Mouse (Mus musculus) erythroid progenitor cell, adult 5-6 weeks (primary cell): ENCODE results near the gene Dhrs4. TPM values are rescaled to one million over a fixed set of nuclear protein-coding genes. Genes with fewer than 3 reads are reported as not detected.
A peak's percentile ranks its signal among the peaks of the same experiment; 100 is the strongest.

Experiments
- ATAC-seq: replicated peaks from 2 replicates; pipeline ENCODE4 v1.8.0; 2016; ENCODE audit warnings: moderate number of reproducible peaks, mild to moderate bottlenecking, moderate TSS enrichment, inconsistent platforms; ENCODE audit not compliant: poor library complexity, low FRiP score, severe bottlenecking
- total RNA-seq, 2 experiments: library from RNA; stranded (forward) in 1 of 2; stranded (reverse) in 1 of 2; fragments of 150-400 nt in 1 of 2; fragments of 186-747, 209-891 nt in 1 of 2; gene quantifications; 2 replicates each; pipeline versions ENCODE4 v1.2.3 to v1.2.4; 2015 to 2017; ENCODE audit warnings: low replicate concordance in 2 of 2

Gene Dhrs4
- total RNA-seq, 2 experiments from 2014 or later = 21.8 to 26.4 TPM

DNA sequence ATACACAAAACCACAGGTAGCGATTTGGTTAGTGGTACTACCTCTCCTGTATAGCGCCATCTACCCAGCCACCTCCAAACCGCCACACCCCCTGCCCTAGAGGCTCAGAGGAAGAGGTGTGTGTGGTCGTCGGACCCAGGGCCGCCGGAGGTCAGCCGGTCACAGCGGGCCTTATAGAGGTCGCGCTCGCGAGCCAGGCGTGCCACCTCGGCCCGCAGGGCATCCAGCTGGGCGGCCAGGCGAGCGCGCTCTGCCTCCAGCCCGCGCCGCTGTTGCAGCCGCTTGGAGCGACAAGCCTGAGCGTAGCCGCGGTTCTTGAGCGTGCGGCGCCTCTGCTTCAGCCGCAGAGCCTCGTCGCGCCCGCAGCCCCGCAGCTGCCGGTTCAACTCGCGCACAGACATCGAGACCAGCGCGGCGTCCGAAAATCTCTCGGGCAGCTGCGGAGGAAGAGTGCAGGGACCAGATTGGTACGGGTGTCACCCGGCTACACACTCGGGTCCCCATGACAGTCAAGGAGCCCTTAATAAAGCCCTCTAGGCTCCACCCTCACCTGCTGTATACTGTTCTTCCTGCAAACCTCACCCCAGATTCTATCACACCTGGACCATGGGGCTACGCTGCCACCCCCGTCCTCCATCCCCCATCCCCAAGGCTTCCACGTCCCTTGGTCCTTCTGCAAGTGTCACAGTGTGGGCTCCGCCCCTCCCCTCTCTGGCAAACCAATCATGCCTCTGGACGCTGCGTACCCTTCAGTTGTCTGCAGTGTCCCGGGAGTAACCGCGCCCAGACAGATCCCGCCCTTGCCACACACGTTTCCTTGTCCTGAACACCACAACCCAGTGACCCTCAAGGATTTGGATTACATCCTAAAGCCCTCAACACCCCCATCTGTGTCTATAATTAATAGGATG is 42.1 kb downstream of the Dhrs4 start:
- ATAC-seq = no peak

DNA sequence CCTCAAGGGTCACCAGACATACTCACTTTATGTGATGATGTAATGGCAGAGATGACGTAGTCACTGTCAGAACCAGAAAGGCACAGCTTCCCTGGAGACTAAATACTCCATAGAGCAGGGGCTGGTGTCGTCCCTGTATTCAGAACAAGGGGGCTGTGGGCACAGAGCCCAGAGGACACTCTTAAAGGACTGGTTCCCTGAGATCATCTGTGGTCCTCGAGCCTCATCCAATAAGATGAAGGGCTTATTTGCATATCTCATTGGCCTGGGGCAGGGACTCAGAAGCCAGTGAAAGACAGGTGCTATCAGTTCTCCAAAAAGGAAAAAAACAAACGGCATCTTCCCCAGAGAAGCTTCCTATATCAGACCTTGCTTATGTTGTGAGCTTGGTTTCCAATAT is 45.5 kb downstream of the Dhrs4 start:
- ATAC-seq = no peak

DNA sequence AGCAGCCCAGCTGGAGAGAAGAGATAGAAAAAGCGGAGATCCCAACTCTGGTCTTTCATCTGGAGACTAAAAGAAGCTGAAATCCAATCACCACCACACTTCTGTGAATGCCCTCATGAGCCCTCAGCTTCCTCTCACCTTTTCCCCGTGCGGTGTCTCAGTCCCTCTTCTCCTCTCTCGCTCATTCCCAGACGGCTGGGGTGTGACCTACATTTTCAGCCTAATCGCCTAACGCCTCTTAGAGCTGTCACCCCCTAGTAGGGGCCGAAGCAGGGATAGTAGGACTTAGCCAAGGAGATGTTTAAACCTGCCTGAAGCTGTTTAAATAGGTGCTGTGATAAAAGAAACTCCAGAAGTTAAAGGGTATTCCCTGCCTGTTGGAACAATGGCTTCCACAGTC is 46.2 kb downstream of the Dhrs4 start, which contains the start of gene Nrl:
TSS of gene Nrl (minus strand) at position 197 of the 400 bp plus-strand sequence.
- no peak for ATAC-seq

DNA sequence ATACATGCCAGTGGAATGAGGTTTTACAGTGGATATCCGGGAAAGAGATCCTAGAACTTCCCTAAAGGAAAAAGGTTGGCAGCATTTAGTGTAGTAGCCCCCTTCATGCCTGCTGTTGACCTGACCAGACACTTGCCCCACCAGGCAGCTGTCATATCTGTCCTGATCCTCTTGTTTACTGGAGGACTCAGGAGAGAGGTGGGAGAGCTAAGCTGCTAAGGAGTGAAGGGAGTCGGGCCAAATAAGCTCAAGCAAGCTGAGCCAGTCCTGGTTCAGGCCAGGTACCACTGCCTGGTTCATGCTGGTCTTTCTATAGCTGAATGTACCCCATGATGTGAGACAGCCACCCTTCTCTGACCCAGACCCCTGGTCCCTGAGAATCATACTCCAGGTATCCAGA is 48.1 kb downstream of the Dhrs4 start:
- ATAC-seq = no peak

DNA sequence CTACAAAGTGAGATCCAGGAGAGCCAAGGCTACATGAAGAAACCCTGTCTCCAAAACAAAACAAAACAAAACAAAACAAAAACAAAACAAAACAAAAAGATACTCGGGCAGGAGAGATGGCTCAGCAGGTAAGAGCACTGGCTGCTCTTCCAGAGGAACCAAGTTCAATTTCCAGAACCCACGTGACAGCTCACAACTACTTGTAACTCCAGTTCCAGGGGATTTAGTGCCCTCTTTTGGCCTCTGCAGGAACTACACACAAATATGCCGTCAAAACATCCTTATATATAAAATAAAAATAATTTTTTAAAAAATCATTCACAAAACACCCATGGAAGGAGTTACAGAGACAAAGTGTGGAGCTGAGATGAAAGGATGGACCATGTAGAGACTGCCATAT is 49.4 kb downstream of the Dhrs4 start:
- ATAC-seq = peak; percentile 75

DNA sequence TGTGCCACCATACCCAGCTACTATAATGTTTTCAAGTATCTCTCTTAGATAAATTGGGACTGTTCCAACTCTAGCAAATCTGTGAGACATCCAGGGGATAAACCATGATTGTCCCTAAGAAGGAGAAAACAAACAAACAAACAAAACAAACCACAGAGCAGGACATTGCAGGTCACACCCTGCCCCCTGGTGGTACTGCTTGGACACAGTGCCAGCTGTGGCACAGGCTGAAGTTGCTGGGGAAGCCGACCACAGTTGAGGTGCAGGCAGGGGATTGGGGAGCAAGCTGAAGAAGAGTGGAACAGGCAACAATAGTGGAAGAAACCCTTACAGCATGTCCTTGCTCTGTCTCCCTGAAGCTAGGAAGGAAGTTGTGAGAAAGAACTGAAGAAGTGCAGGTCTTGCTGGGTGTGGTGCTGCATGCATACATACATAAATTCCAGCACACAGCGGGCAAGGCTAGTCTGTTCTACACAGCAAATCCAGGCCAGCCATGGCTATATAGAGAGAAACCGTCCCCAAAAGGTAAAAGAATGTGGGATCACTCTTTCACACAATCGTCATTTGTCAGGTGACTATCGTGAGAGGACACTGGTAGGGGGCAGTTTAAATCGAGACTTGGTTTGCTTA is 57.7 kb downstream of the Dhrs4 start:
- no peak for ATAC-seq

Other genes with a start within 250 kb of the Dhrs4 start
- gene Carmil3, start 11.9 kb downstream of the Dhrs4 start, total RNA-seq (2015; ENCODE audit: low replicate concordance) = 0.42 TPM in 1 of 2 replicates, not detected in the other
- gene Carmil3, start 11.9 kb downstream of the Dhrs4 start, total RNA-seq (2017; ENCODE audit: low replicate concordance) = 0.13 TPM in 1 of 2 replicates, not detected in the other
- not detected in 2 replicates for gene Cpne6, start 31.7 kb downstream of the Dhrs4 start, total RNA-seq (2015; ENCODE audit: low replicate concordance)
- not detected in 2 replicates for gene Cpne6, start 31.7 kb downstream of the Dhrs4 start, total RNA-seq (2017; ENCODE audit: low replicate concordance)
- 0.84 TPM in 1 of 2 replicates, not detected in the other for gene Nrl, start 46.2 kb downstream of the Dhrs4 start, total RNA-seq (2015; ENCODE audit: low replicate concordance)
- 0.51 and 0.98 TPM in 2 replicates for gene Nrl, start 46.2 kb downstream of the Dhrs4 start, total RNA-seq (2017; ENCODE audit: low replicate concordance)
- 79.3 and 89.7 TPM in 2 replicates for gene Pck2, start 61.5 kb downstream of the Dhrs4 start, total RNA-seq (2015; ENCODE audit: low replicate concordance)
- 112 and 125 TPM in 2 replicates for gene Pck2, start 61.5 kb downstream of the Dhrs4 start, total RNA-seq (2017; ENCODE audit: low replicate concordance)
- gene Dcaf11, start 81.2 kb downstream of the Dhrs4 start, total RNA-seq (2015; ENCODE audit: low replicate concordance) = 31.0 and 44.0 TPM in 2 replicates
- gene Dcaf11, start 81.2 kb downstream of the Dhrs4 start, total RNA-seq (2017; ENCODE audit: low replicate concordance) = 20.2 and 39.3 TPM in 2 replicates
- 6.5 TPM in 1 of 2 replicates, not detected in the other for gene A730061H03Rik, start 81.6 kb downstream of the Dhrs4 start, total RNA-seq (2015; ENCODE audit: low replicate concordance)
- not detected in 2 replicates for gene A730061H03Rik, start 81.6 kb downstream of the Dhrs4 start, total RNA-seq (2017; ENCODE audit: low replicate concordance)
- gene Fitm1, start 96.9 kb downstream of the Dhrs4 start, total RNA-seq (2015; ENCODE audit: low replicate concordance) = not detected in 2 replicates
- gene Fitm1, start 96.9 kb downstream of the Dhrs4 start, total RNA-seq (2017; ENCODE audit: low replicate concordance) = not detected in 2 replicates
- 287 and 391 TPM in 2 replicates for gene Psme1, start 99.4 kb downstream of the Dhrs4 start, total RNA-seq (2015; ENCODE audit: low replicate concordance)
- gene Psme1, start 99.4 kb downstream of the Dhrs4 start, total RNA-seq (2017; ENCODE audit: low replicate concordance) = 37.7 and 64.8 TPM in 2 replicates
- 11.7 and 19.8 TPM in 2 replicates for gene Emc9, start 106.5 kb downstream of the Dhrs4 start, total RNA-seq (2015; ENCODE audit: low replicate concordance)
- gene Emc9, start 106.5 kb downstream of the Dhrs4 start, total RNA-seq (2017; ENCODE audit: low replicate concordance) = 3.3 and 14.8 TPM in 2 replicates
- gene Psme2, start 112.4 kb downstream of the Dhrs4 start, total RNA-seq (2015; ENCODE audit: low replicate concordance) = 112 and 141 TPM in 2 replicates
- 45.1 and 109 TPM in 2 replicates for gene Psme2, start 112.4 kb downstream of the Dhrs4 start, total RNA-seq (2017; ENCODE audit: low replicate concordance)
- gene Rnf31, start 113.0 kb downstream of the Dhrs4 start, total RNA-seq (2015; ENCODE audit: low replicate concordance) = 20.2 and 22.2 TPM in 2 replicates
- 31.8 and 34.7 TPM in 2 replicates for gene Rnf31, start 113.0 kb downstream of the Dhrs4 start, total RNA-seq (2017; ENCODE audit: low replicate concordance)
- gene Irf9, start 124.8 kb downstream of the Dhrs4 start, total RNA-seq (2015; ENCODE audit: low replicate concordance) = 70.8 and 89.0 TPM in 2 replicates
- 87.4 and 106 TPM in 2 replicates for gene Irf9, start 124.8 kb downstream of the Dhrs4 start, total RNA-seq (2017; ENCODE audit: low replicate concordance)
- gene Rec8, start 139.3 kb downstream of the Dhrs4 start, total RNA-seq (2015; ENCODE audit: low replicate concordance) = 6.5 TPM in 1 of 2 replicates, not detected in the other
- 1.4 and 7.7 TPM in 2 replicates for gene Rec8, start 139.3 kb downstream of the Dhrs4 start, total RNA-seq (2017; ENCODE audit: low replicate concordance)
- 29.9 and 46.5 TPM in 2 replicates for gene Ipo4, start 157.2 kb downstream of the Dhrs4 start, total RNA-seq (2015; ENCODE audit: low replicate concordance)
- gene Ipo4, start 157.2 kb downstream of the Dhrs4 start, total RNA-seq (2017; ENCODE audit: low replicate concordance) = 18.1 and 53.9 TPM in 2 replicates
- 12.3 and 17.2 TPM in 2 replicates for gene Gm49378, start 159.1 kb downstream of the Dhrs4 start, total RNA-seq (2015; ENCODE audit: low replicate concordance)
- 3.5 and 7.0 TPM in 2 replicates for gene Gm49378, start 159.1 kb downstream of the Dhrs4 start, total RNA-seq (2017; ENCODE audit: low replicate concordance)
- 39.8 and 58.4 TPM in 2 replicates for gene Tm9sf1, start 165.0 kb downstream of the Dhrs4 start, total RNA-seq (2015; ENCODE audit: low replicate concordance)
- 47.0 and 64.3 TPM in 2 replicates for gene Tm9sf1, start 165.0 kb downstream of the Dhrs4 start, total RNA-seq (2017; ENCODE audit: low replicate concordance)
- 6.5 TPM in 1 of 2 replicates, not detected in the other for gene Tssk4, start 171.4 kb downstream of the Dhrs4 start, total RNA-seq (2015; ENCODE audit: low replicate concordance)
- 1.3 and 2.5 TPM in 2 replicates for gene Tssk4, start 171.4 kb downstream of the Dhrs4 start, total RNA-seq (2017; ENCODE audit: low replicate concordance)
- gene Mdp1, start 181.8 kb downstream of the Dhrs4 start, total RNA-seq (2015; ENCODE audit: low replicate concordance) = 14.3 and 20.5 TPM in 2 replicates
- 2.3 and 14.9 TPM in 2 replicates for gene Mdp1, start 181.8 kb downstream of the Dhrs4 start, total RNA-seq (2017; ENCODE audit: low replicate concordance)
- 1.7 and 3.6 TPM in 2 replicates for gene Gmpr2, start 193.2 kb downstream of the Dhrs4 start, total RNA-seq (2015; ENCODE audit: low replicate concordance)
- 9.0 and 14.1 TPM in 2 replicates for gene Gmpr2, start 193.2 kb downstream of the Dhrs4 start, total RNA-seq (2017; ENCODE audit: low replicate concordance)
- 105 and 189 TPM in 2 replicates for gene Nedd8, start 193.4 kb downstream of the Dhrs4 start, total RNA-seq (2015; ENCODE audit: low replicate concordance)
- 102 and 138 TPM in 2 replicates for gene Nedd8, start 193.4 kb downstream of the Dhrs4 start, total RNA-seq (2017; ENCODE audit: low replicate concordance)
- 39.6 and 50.7 TPM in 2 replicates for gene Tinf2, start 203.1 kb downstream of the Dhrs4 start, total RNA-seq (2015; ENCODE audit: low replicate concordance)
- 31.5 and 57.4 TPM in 2 replicates for gene Tinf2, start 203.1 kb downstream of the Dhrs4 start, total RNA-seq (2017; ENCODE audit: low replicate concordance)
- 1.4 and 4.6 TPM in 2 replicates for gene Tgm1, start 235.2 kb downstream of the Dhrs4 start, total RNA-seq (2015; ENCODE audit: low replicate concordance)
- 1.8 TPM in 1 of 2 replicates, not detected in the other for gene Tgm1, start 235.2 kb downstream of the Dhrs4 start, total RNA-seq (2017; ENCODE audit: low replicate concordance)
- 2.9 and 6.3 TPM in 2 replicates for gene Rabggta, start 243.5 kb downstream of the Dhrs4 start, total RNA-seq (2015; ENCODE audit: low replicate concordance)
- 6.0 TPM in 1 of 2 replicates, not detected in the other for gene Rabggta, start 243.5 kb downstream of the Dhrs4 start, total RNA-seq (2017; ENCODE audit: low replicate concordance)